ENCODE assay signal across 21 mouse cellular contexts in the genomic region with DNA sequence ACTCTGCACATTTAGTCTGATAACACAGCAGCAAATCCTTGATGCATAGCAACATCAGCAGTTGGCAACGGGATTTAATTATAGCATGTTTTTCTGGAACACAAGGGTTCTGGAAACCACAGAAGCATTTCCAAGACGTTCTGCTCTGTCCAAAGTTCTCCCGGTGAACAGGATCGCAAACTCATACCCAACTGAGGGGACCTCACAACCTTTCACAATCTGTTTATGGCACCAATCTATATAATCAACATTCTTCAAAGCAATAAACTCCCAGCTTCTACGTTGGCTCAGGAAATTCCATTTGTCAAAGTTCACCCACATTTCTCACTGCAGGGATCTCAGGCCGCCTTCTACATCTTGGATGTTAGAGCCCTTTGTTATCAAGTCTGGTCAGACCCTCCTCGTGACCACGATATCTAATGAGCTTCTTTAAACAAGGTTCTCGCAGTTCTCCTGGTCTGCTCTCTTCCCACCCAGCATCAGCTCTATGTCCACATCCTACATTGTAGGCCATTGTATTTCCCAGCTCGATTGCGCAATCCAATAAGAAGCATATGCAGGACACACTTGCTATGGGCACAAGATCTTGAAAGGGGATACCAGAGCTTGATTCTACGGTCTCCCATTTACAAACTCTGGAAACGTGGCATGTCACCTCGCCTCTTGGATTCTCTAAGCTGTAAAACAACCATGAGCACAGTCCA. TPM values are rescaled to one million over a fixed set of nuclear protein-coding genes. Genes with fewer than 3 reads are reported as not detected.
"Had no signal": no experiment of that assay in that cellular context is flagged by ENCODE, and none has a peak within 500 bp of the region (broad histone marks: within the 10 kb centered on the region; RNA-seq: fewer than 3 reads in every experiment).

No protein-coding gene starts in this region.

- H3K36me3 ChIP-seq: limb, embryonic 10.5 days; limb, embryonic 13.5 days; liver, embryonic 12.5 days; liver, embryonic 15.5 days; lung, embryonic 15.5 days; neural tube, embryonic 13.5 days had no signal

- H3K27ac ChIP-seq: kidney, postnatal 0 days; limb, embryonic 10.5 days; limb, embryonic 13.5 days; liver, embryonic 12.5 days; liver, embryonic 15.5 days; lung, embryonic 15.5 days; neural tube, embryonic 13.5 days; stomach, postnatal 0 days had no signal

- H3K9ac ChIP-seq: limb, embryonic 13.5 days; liver, embryonic 12.5 days; liver, embryonic 15.5 days; lung, embryonic 15.5 days; neural tube, embryonic 13.5 days had no signal

- DNase-seq: kidney, adult 2 months; kidney, postnatal 25 days; liver; lung, adult 18-20 months; lung, postnatal 10 days; lung, postnatal 36 days; midbrain, embryonic 14.5 days; thymus, adult 2 months; thymus, postnatal 14 days; thymus, postnatal 4 days had no signal

- H3K4me2 ChIP-seq: limb, embryonic 13.5 days; liver, embryonic 12.5 days; liver, embryonic 15.5 days; lung, embryonic 15.5 days; midbrain, embryonic 11.5 days; neural tube, embryonic 13.5 days had no signal

- H3K4me3 ChIP-seq: limb, embryonic 10.5 days; limb, embryonic 13.5 days; liver, embryonic 12.5 days; liver, embryonic 15.5 days; lung, embryonic 15.5 days; neural tube, embryonic 13.5 days had no signal

- ATAC-seq: liver, embryonic 12.5 days had no signal

- H3K27me3 ChIP-seq: limb, embryonic 13.5 days; liver, embryonic 12.5 days; liver, embryonic 15.5 days; lung, embryonic 15.5 days; neural tube, embryonic 13.5 days had no signal

- H3K9me3 ChIP-seq: limb, embryonic 10.5 days; limb, embryonic 13.5 days; liver, embryonic 12.5 days; liver, embryonic 15.5 days; lung, embryonic 15.5 days; neural tube, embryonic 13.5 days had no signal

- H3K4me1 ChIP-seq: limb, embryonic 10.5 days; liver, embryonic 12.5 days; liver, embryonic 15.5 days; lung, embryonic 15.5 days; neural tube, embryonic 13.5 days had no signal

RNA-seq across cellular contexts. Expression of a gene that starts 26.6 kb away (rescaled TPM):
- total RNA-seq: megakaryocyte-erythroid progenitor cell, adult 5-6 weeks; neutrophil, adult 5-6 weeks had no signal
